Mouse (Mus musculus): ENCODE data around the gene Mms19.

- TF ChIP-seq CTCF (IDR thresholded peaks at IDR 0.05; ENCODE audit: borderline replicate concordance, control insufficient read depth, extremely low read depth, insufficient read depth, low read length, poor library complexity) (no peak), POLR2A (IDR thresholded peaks at IDR 0.05; ENCODE audit: control insufficient read depth, extremely low read depth, insufficient read depth, low read length, poor library complexity) (no peak)
Measured at GRCm38 (mm10) chr19:41995483-41995882, 14.5 kb upstream of the Mms19 start.
